Mouse (Mus musculus): ENCODE data around the gene Tmem234.

Gene Tmem234

GRCm38 (mm10) chr4:129622803-129623535 lies 22.5 kb downstream of the Tmem234 start:
- DNase-seq (ENCODE audit: low spot score) = no peak

- DNase-seq (ENCODE audit: low spot score) = no peak
These were observed 23.2 kb downstream of the Tmem234 start, which contains the start of gene Ccdc28b for GRCm38 (mm10) chr4:129623681-129624091. Gene Ccdc28b, minus strand, starts transcription at chr4:129623947.

- DNase-seq (ENCODE audit: low spot score) = peak; percentile 83
These were observed 24.0 kb downstream of the Tmem234 start for GRCm38 (mm10) chr4:129624281-129625028.

GRCm38 (mm10) chr4:129625029-129625370 lies 24.5 kb downstream of the Tmem234 start:
- DNase-seq (ENCODE audit: low spot score) = no peak

GRCm38 (mm10) chr4:129625496-129625895 lies 25.0 kb downstream of the Tmem234 start:
- DNase-seq (ENCODE audit: low spot score) = no peak

GRCm38 (mm10) chr4:129626035-129626434 lies 25.6 kb downstream of the Tmem234 start:
- DNase-seq (ENCODE audit: low spot score) = no peak

- DNase-seq (ENCODE audit: low spot score) = no peak
These were observed 30.5 kb downstream of the Tmem234 start for GRCm38 (mm10) chr4:129630944-129631343.

- no peak for DNase-seq (ENCODE audit: low spot score)
These were observed 31.4 kb downstream of the Tmem234 start for GRCm38 (mm10) chr4:129631867-129632266.

- no peak for DNase-seq (ENCODE audit: low spot score)
These were observed 33.4 kb downstream of the Tmem234 start for GRCm38 (mm10) chr4:129633852-129634251.

GRCm38 (mm10) chr4:129639221-129639620 lies 38.8 kb downstream of the Tmem234 start:
- DNase-seq (ENCODE audit: low spot score) = no peak

GRCm38 (mm10) chr4:129640101-129640637 lies 39.7 kb downstream of the Tmem234 start:
- no peak for DNase-seq (ENCODE audit: low spot score)

GRCm38 (mm10) chr4:129640638-129641467 lies 40.4 kb downstream of the Tmem234 start, which contains the start of gene Txlna:
Gene Txlna, minus strand, starts transcription at chr4:129641065.
- DNase-seq (ENCODE audit: low spot score) = peak; percentile 96

- no peak for DNase-seq (ENCODE audit: low spot score)
These were observed 41.3 kb downstream of the Tmem234 start for GRCm38 (mm10) chr4:129641756-129642155.

- no peak for DNase-seq (ENCODE audit: low spot score)
These were observed 44.7 kb downstream of the Tmem234 start for GRCm38 (mm10) chr4:129645204-129645603.

- no peak for DNase-seq (ENCODE audit: low spot score)
These were observed 48.2 kb downstream of the Tmem234 start for GRCm38 (mm10) chr4:129648656-129649055.

GRCm38 (mm10) chr4:129650359-129650758 lies 49.9 kb downstream of the Tmem234 start:
- DNase-seq (ENCODE audit: low spot score) = no peak

GRCm38 (mm10) chr4:129654770-129655169 lies 54.3 kb downstream of the Tmem234 start:
- DNase-seq (ENCODE audit: low spot score) = no peak

- DNase-seq (ENCODE audit: low spot score) = no peak
These were observed 61.1 kb downstream of the Tmem234 start for GRCm38 (mm10) chr4:129661584-129661983.

- DNase-seq (ENCODE audit: low spot score) = no peak
These were observed 61.9 kb downstream of the Tmem234 start for GRCm38 (mm10) chr4:129662255-129662813.

GRCm38 (mm10) chr4:129671491-129672082 lies 71.1 kb downstream of the Tmem234 start:
- peak; percentile 72 for DNase-seq (ENCODE audit: low spot score)

Measured in c-Kit-positive CD71-positive TER-119-positive erythroid progenitor cells, embryonic 14.5 days (primary cell).